Mouse (Mus musculus) G1E (cell line): ENCODE results near the gene Papln. TPM values are rescaled to one million over a fixed set of nuclear protein-coding genes. Genes with fewer than 3 reads are reported as not detected.

Experiments
- ATAC-seq: 2 replicates; pipeline ENCODE4 v1.8.0; 2016; ENCODE audit warnings: mild to moderate bottlenecking; ENCODE audit not compliant: insufficient number of reproducible peaks, poor library complexity, low FRiP score, severe bottlenecking; ENCODE audit errors: extremely low read depth
- DNase-seq: peaks from one replicate; pipeline ENCODE4 v3.0.0; 2012; ENCODE audit warnings: low spot score
- H3K27me3 ChIP-seq: 2 replicates; pipeline ENCODE4 v1.6.1; 2012; ENCODE audit warnings: mild to moderate bottlenecking, low read length, inconsistent platforms; ENCODE audit not compliant: insufficient read depth
- H3K36me3 ChIP-seq: replicated peaks from 2 replicates; pipeline ENCODE3; 2012; ENCODE audit warnings: mild to moderate bottlenecking, inconsistent platforms
- H3K4me1 ChIP-seq: 2 replicates; pipeline ENCODE4 v1.6.1; 2012; ENCODE audit warnings: low read depth, low read length, inconsistent platforms, mixed read lengths; ENCODE audit not compliant: insufficient read depth
- H3K4me3 ChIP-seq: 2 replicates; pipeline ENCODE4 v1.5.1; 2012; ENCODE audit warnings: low read depth, mild to moderate bottlenecking, inconsistent platforms, low read length, moderate library complexity, mixed read lengths
- H3K9me3 ChIP-seq: replicated peaks from 2 replicates; pipeline ENCODE4 v1.6.1; 2012; ENCODE audit warnings: inconsistent platforms
- CTCF ChIP-seq: IDR thresholded peaks from 2 replicates; pipeline ENCODE4 v1.5.1; 2012; ENCODE audit warnings: low read depth, low read length, inconsistent platforms, mixed read lengths
- GATA1 ChIP-seq: IDR thresholded peaks from 2 replicates; pipeline ENCODE4 v1.6.1; 2012; ENCODE audit warnings: borderline replicate concordance, low read length, inconsistent platforms, mixed read lengths
- GATA2 ChIP-seq: IDR thresholded peaks from 2 replicates; pipeline ENCODE4 v1.6.1; 2012; ENCODE audit warnings: low read depth, low read length, inconsistent platforms, borderline replicate concordance
- POLR2AphosphoS5 ChIP-seq: IDR thresholded peaks from 2 replicates; pipeline ENCODE4 v1.6.1; 2012; ENCODE audit warnings: low read depth, low read length, inconsistent platforms; ENCODE audit not compliant: insufficient replicate concordance
- TAL1 ChIP-seq: conservative IDR thresholded peaks from 2 replicates; pipeline ENCODE4 v1.6.1; 2012; ENCODE audit warnings: low read depth, low read length, inconsistent platforms, mixed read lengths
- polyA plus RNA-seq: library from polyadenylated mRNA; stranded (reverse); fragments of >175 nt; gene quantifications from 2 replicates; pipeline ENCODE4 v1.2.3, GENCODE M21; 2012
- total RNA-seq, 2 experiments: library from RNA; stranded (forward) in 1 of 2; stranded (reverse) in 1 of 2; fragments of 200-1000 nt in 1 of 2; fragments of >200 nt in 1 of 2; fragmentation: Nextera tagmentation in 1 of 2; gene quantifications; 2 replicates each; pipeline ENCODE4 v1.2.3; 2014 to 2017

Papln gene
- total RNA-seq (2014; fragmentation: Nextera tagmentation) (not detected in 2 replicates), total RNA-seq (2017) (0.05 and 0.06 TPM in 2 replicates), polyA plus RNA-seq (0.03 and 0.07 TPM in 2 replicates)

DNA sequence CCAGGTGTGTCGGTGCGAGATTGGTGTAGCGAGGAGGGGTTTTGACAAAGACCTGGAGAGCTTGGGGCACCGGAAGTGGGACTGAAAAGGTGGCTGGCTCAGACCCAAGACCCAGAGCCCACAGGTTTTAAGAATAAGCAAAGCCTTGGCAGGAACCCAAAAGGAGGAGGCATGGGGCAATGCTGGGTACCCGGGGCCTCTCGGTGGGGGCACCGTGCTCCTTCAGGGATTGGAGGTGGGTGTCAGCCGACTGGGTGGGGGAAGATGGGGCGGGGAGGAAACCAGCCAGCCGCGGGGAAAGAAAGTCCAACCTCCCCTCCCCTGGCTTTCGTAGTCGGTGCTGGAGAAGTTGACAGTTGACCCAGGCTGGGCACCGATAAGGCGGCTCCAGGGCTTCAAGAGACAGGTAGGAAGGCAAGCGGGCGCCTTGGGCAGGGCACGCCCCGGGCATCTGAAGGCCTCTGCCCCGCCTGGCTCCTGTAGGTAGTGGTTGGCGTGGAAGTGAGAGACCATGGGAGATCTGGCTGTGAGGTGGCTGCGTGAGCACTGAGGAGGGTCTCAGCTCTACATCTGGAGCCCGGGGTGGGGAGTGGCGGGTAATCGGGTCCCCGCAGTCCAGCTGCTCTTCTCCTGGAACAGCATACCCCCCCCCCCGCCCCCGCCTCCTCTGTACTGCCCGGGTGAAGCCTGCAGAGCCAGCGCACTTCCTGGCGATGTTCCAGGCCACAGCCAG lies at the start of gene Papln:
TSS of gene Papln (plus strand) at position 324 of the 733 bp plus-strand sequence.
- H3K27me3 ChIP-seq = peaks cover 65% of the 10 kb centered on the region
- no peak within 1 kb of the TSS; the same call in 1 of the 2 replicates for H3K4me3 ChIP-seq
- ATAC-seq (no peak), DNase-seq (peak; percentile 74)
- TF ChIP-seq CTCF = no peak
- TF ChIP-seq GATA2 = no peak
- TF ChIP-seq TAL1 = no peak
- TF ChIP-seq POLR2AphosphoS5 = no peak
- no peak for TF ChIP-seq GATA1
- H3K4me1 ChIP-seq = peaks cover 11% of the 10 kb centered on the region
- no peaks in the 10 kb centered on the region for H3K36me3 ChIP-seq
- no peaks in the 10 kb centered on the region for H3K9me3 ChIP-seq

DNA sequence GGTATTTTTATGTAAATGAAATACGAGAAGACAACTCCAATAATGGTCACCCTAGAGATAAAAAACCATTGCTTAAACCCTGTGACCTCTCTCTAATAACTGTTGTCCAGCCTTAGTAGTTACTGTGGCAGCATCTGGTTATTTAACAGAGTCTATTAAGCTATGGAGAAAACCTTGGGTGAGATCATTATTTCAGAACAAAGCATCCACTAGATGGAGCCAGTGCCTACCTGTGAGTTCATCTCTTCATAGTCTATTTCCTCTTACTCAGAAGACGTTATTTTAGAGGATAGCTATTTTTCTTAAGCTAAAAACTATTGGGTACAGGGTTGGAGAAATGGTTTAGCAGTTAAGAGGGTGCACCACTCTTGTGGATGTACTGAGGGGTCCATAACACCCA lies 49.7 kb upstream of the Papln start:
- TF ChIP-seq GATA2 = no peak
- peak; percentile 33; the same call in 1 of the 2 replicates for TF ChIP-seq CTCF
- TF ChIP-seq POLR2AphosphoS5 = no peak
- TF ChIP-seq TAL1 = no peak
- TF ChIP-seq GATA1 = no peak
- peak; percentile 57 for DNase-seq
- Histone ChIP-seq H3K4me1 (peaks cover 6% of the 10 kb centered on the region), H3K27me3 (no peaks in the 10 kb centered on the region), H3K9me3 (no peaks in the 10 kb centered on the region), H3K4me3 (no peak overlapping the region), H3K36me3 (peaks cover 94% of the 10 kb centered on the region)
- ATAC-seq = 0 out of 2 replicates have a peak, but pooled peaks have one; percentile 34

DNA sequence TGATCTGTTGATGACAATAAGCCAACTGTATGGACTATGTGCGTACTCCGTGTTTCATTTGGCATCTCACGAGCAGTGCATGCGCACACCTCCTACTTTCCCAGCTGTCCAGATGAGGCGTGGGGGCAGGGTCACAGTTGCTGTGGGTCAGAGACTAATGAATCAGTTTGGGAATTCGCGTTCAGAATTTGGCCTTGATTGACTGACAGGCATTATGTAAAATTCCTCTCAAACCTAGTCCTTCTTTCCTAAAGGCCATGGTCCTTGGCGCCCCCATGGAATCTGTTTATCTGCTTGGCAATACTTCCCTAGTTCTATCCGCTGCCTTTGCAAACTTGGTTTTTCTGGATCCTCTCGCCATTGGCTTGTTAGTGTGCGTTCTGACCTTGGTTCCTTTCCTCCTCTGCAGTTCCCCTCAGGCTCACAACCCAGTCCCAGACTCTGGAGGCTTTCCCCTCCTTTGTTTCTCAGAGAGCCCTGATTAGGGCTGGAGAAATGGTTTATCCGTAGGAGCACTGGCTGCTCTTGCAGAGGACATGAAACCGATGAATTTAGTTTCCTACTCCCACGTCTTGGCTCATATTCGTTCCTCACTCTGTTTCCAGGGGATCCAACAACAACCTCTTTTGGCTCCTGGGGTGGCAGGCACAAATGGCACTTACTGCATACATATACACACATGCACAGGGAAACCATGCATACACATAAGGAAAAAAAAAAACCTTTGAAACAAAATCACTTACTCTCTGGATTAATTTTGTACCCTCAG lies 46.8 kb upstream of the Papln start:
- Histone ChIP-seq H3K9me3 (no peaks in the 10 kb centered on the region), H3K27me3 (no peaks in the 10 kb centered on the region), H3K4me1 (no peaks in the 10 kb centered on the region), H3K36me3 (peaks cover 96% of the 10 kb centered on the region), H3K4me3 (no peak overlapping the region)
- ATAC-seq (no peak), DNase-seq (no peak)
- TF ChIP-seq CTCF = no peak
- TF ChIP-seq POLR2AphosphoS5 = no peak

DNA sequence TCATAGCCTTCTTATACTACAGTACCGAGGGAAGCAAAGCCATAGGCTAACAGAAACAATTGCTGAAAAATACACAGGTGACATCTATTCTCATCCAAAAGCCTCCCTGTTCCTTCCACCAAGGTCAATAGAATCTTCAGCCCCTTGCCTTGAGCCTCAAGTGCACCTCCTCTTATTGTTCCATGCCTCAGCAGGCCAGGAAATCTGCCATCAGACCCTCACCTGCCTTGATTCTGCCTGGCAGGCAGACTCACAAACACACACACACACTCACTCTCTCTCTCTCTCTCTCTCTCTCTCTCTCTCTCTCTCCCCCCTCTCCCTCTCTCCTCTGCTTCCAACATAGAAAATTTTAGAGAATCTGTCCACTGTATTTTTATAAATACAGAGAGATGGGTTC lies 44.0 kb upstream of the Papln start:
- no peaks in the 10 kb centered on the region for H3K27me3 ChIP-seq
- H3K36me3 ChIP-seq = peaks cover 91% of the 10 kb centered on the region
- ATAC-seq = no peak

DNA sequence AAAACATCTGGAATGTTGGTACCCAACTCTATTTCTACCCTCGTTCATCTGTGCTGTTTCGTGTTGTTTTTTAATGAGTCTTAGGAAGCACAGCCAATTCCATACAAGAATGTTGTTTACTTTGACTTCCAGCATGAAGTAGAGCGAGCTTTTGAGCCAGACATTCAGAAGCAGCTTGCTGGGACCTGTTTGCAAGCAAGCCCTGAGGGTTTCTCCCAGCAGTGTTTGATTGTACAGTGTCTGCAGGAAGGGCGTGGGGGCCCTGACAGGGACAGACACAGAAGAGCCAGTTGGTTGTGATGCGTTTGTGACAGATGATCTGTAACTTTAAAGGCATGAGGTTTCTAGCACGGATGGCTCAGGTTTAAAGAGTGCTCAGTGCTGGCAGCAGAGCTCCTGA lies 42.2 kb upstream of the Papln start:
- TF ChIP-seq CTCF = no peak
- no peak for TF ChIP-seq GATA1
- TF ChIP-seq GATA2 = no peak
- DNase-seq = no peak
- Histone ChIP-seq H3K4me3 (no peak overlapping the region), H3K9me3 (no peaks in the 10 kb centered on the region), H3K27me3 (no peaks in the 10 kb centered on the region), H3K36me3 (peaks cover 91% of the 10 kb centered on the region), H3K4me1 (no peaks in the 10 kb centered on the region)
- no peak for ATAC-seq

More for the DNA sequence above, 44.0 kb upstream of the Papln start:
- H3K4me1 ChIP-seq = no peaks in the 10 kb centered on the region
- TF ChIP-seq TAL1 (no peak), GATA2 (no peak), POLR2AphosphoS5 (no peak), CTCF (no peak), GATA1 (no peak)
- no peak overlapping the region for H3K4me3 ChIP-seq
- no peaks in the 10 kb centered on the region for H3K9me3 ChIP-seq
- DNase-seq = no peak

DNA sequence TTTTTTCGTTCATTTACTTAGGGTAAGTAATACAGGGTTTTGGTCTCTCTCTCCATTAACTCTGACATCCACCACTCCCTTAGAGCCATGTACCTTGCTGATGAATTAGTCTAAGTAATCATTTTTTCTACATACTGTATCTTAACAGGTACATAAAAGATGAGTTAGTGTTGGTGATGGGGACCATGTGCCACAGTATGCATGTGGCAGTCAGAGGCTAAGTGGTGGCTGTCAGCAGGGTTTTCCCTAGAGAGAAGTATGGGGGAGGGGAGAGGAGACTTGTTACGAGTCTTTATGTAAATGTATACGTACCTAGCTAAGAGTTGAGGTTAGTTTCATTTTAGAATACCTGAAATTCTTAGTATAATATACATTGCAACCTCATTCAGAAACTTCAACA lies 40.4 kb upstream of the Papln start:
- no peaks in the 10 kb centered on the region for H3K27me3 ChIP-seq
- TF ChIP-seq GATA1 (no peak), POLR2AphosphoS5 (no peak), CTCF (no peak), GATA2 (no peak), TAL1 (no peak)
- H3K36me3 ChIP-seq = peaks cover 91% of the 10 kb centered on the region
- H3K4me3 ChIP-seq = no peak overlapping the region
- DNase-seq = no peak
- H3K4me1 ChIP-seq = no peaks in the 10 kb centered on the region
- H3K9me3 ChIP-seq = no peaks in the 10 kb centered on the region
- no peak for ATAC-seq
